Mouse (Mus musculus): ENCODE results near the gene Rmi1.
"Not testable (repeated sequence)": the region's sequence is repeated elsewhere in the genome, so short reads cannot be mapped to it uniquely, and the experiment has no call there.

Rmi1 gene

GRCm38 (mm10) chr13:58401135-58402002, 679 bp upstream of the Rmi1 start:
- ATAC-seq (ENCODE audit: low TSS enrichment): peak; percentile 36

- ATAC-seq (ENCODE audit: low TSS enrichment): peak; percentile 51; the same call in 1 of the 2 replicates
Observed at GRCm38 (mm10) chr13:58402744-58403110, 679 bp downstream of the Rmi1 start.

GRCm38 (mm10) chr13:58403243-58403642, 1.2 kb downstream of the Rmi1 start, which contains the start of gene Hnrnpk:
TSS of gene Hnrnpk (minus strand) at chr13:58403343.
- not testable (repeated sequence) for ATAC-seq (ENCODE audit: low TSS enrichment)

GRCm38 (mm10) chr13:58411073-58411472, 9.0 kb downstream of the Rmi1 start:
- ATAC-seq (ENCODE audit: low TSS enrichment): no peak

- ATAC-seq (ENCODE audit: low TSS enrichment): no peak
Observed at GRCm38 (mm10) chr13:58415374-58415773, 13.3 kb downstream of the Rmi1 start.

GRCm38 (mm10) chr13:58415838-58416237, 13.8 kb downstream of the Rmi1 start:
- no peak for ATAC-seq (ENCODE audit: low TSS enrichment)

GRCm38 (mm10) chr13:58418656-58419055, 16.6 kb downstream of the Rmi1 start:
- no peak for ATAC-seq (ENCODE audit: low TSS enrichment)

- no peak for ATAC-seq (ENCODE audit: low TSS enrichment)
Observed at GRCm38 (mm10) chr13:58419266-58419665, 17.2 kb downstream of the Rmi1 start.

- no peak for ATAC-seq (ENCODE audit: low TSS enrichment)
Observed at GRCm38 (mm10) chr13:58421026-58421425, 19.0 kb downstream of the Rmi1 start.

- no peak for ATAC-seq (ENCODE audit: low TSS enrichment)
Observed at GRCm38 (mm10) chr13:58422242-58422641, 20.2 kb downstream of the Rmi1 start.

- ATAC-seq (ENCODE audit: low TSS enrichment): no peak
Observed at GRCm38 (mm10) chr13:58423061-58423660, 21.1 kb downstream of the Rmi1 start.

- no peak for ATAC-seq (ENCODE audit: low TSS enrichment)
Observed at GRCm38 (mm10) chr13:58439716-58440115, 37.7 kb downstream of the Rmi1 start.

GRCm38 (mm10) chr13:58443326-58443725, 41.3 kb downstream of the Rmi1 start:
- no peak for ATAC-seq (ENCODE audit: low TSS enrichment)

- ATAC-seq (ENCODE audit: low TSS enrichment): no peak
Observed at GRCm38 (mm10) chr13:58443787-58444186, 41.7 kb downstream of the Rmi1 start.

GRCm38 (mm10) chr13:58446541-58446940, 44.5 kb downstream of the Rmi1 start:
- ATAC-seq (ENCODE audit: low TSS enrichment): no peak

GRCm38 (mm10) chr13:58450459-58451182, 48.6 kb downstream of the Rmi1 start:
- no peak for ATAC-seq (ENCODE audit: low TSS enrichment)

- ATAC-seq (ENCODE audit: low TSS enrichment): no peak
Observed at GRCm38 (mm10) chr13:58452246-58452645, 50.2 kb downstream of the Rmi1 start.

GRCm38 (mm10) chr13:58452651-58453413, 50.8 kb downstream of the Rmi1 start:
- ATAC-seq (ENCODE audit: low TSS enrichment): no peak; the same call in 1 of the 2 replicates

- no peak for ATAC-seq (ENCODE audit: low TSS enrichment)
Observed at GRCm38 (mm10) chr13:58453541-58453940, 51.5 kb downstream of the Rmi1 start.

- no peak for ATAC-seq (ENCODE audit: low TSS enrichment)
Observed at GRCm38 (mm10) chr13:58456547-58456946, 54.5 kb downstream of the Rmi1 start.

- ATAC-seq (ENCODE audit: low TSS enrichment): not testable (repeated sequence)
Observed at GRCm38 (mm10) chr13:58458811-58459210, 56.8 kb downstream of the Rmi1 start.

Data from frontal cortex, adult (tissue).